Mouse (Mus musculus) E14TG2a.4 (cell line): Measurements from ENCODE around the gene Trex2.

Experiments
- CTCF ChIP-seq: conservative IDR thresholded peaks from 2 replicates; pipeline ENCODE4 v1.5.1; 2014; ENCODE audit warnings: low read length
- NANOG ChIP-seq: IDR thresholded peaks from 2 replicates; pipeline ENCODE4 v1.6.1; 2014; ENCODE audit warnings: borderline replicate concordance, low read length, mixed read lengths
- POU5F1 ChIP-seq: IDR thresholded peaks from 2 replicates; pipeline ENCODE4 v1.6.1; 2014; ENCODE audit warnings: low read length, borderline replicate concordance

GRCm38 (mm10) chrX:73471764-73472163, 36.6 kb upstream of the Trex2 start:
- TF ChIP-seq CTCF (no peak), NANOG (no peak), POU5F1 (no peak)
